Mouse (Mus musculus): Measurements from ENCODE around the gene Sec14l1. TPM values are rescaled to one million over a fixed set of nuclear protein-coding genes. Genes with fewer than 3 reads are reported as not detected.

Gene Sec14l1
- polyA plus RNA-seq, 1 experiment from 2014 or later, result 67.2 TPM

DNA sequence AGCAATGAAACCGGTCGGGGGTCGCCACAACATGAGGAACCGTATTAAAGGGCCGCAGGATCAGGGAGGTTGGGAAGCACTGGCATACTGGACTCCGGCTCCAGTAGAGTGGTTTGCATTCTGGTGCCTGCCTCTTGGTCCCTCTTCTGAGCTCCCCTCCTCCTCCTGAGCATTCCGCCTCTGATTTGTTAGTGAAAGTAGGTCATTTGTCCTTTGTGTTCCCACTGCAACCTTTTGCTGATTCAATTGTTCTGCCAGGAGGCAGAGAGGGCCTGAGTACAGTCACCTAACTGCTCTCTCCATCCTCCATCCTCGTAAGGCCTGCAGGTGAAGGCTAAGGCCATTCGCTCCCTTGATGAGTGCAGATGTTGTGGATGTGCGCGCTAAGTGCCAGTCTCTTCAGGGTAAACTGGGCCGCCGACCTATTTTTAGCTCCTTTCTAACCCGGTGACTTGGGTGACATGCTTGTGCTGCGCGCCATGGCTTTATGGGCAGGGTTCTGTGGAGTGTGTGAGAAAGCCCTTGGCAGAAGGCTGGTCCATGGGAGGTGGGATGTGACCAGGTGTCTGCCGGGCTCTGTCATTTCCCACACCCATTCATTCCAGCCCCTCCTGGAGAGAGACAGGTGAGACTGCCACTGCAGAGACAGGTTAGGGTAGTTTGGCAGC, 8.6 kb downstream of the Sec14l1 start:
- 82% methylated on average over 17 of the region's 17 CpGs for WGBS
- Histone ChIP-seq H3K4me3 (replicated peaks) (no peak overlapping the region), H3K36me3 (replicated peaks) (no peaks in the 10 kb centered on the region; the same call in none of the 2 replicates), H3K9me3 (no peaks in the 10 kb centered on the region), H3K4me2 (no peak overlapping the region), H3K27ac (0 out of 2 replicates have a peak overlapping the region, but pooled peaks have one; percentile 47), H3K4me1 (peaks cover 76% of the 10 kb centered on the region), H3K27me3 (no peaks in the 10 kb centered on the region), H3K9ac (no peak overlapping the region; the same call in none of the 2 replicates)
- ATAC-seq (ENCODE audit: low FRiP score), result no peak

DNA sequence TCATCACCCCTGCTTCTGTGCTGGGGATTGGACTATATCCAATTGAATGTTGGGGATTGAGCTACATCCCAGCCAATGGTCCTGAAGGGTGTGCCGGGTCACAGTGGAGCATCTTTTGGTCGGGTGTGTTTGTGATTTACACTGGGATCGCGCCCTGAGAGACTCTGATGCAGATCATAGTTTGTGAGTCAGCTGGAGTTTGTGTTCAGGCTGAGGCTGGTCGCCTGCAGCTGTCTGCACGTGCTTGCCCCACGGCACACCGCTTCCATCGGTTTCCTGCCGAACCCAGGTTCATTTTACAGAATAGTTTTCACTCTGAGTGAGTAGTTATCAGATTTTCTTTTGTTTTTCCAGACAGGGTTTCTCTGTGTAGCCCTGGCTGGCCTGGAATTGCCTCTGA, 9.6 kb downstream of the Sec14l1 start:
- H3K4me1 ChIP-seq, result peaks cover 73% of the 10 kb centered on the region
- ATAC-seq (ENCODE audit: low FRiP score), result no peak
- no peak overlapping the region for H3K4me2 ChIP-seq
- H3K27me3 ChIP-seq, result no peaks in the 10 kb centered on the region
- H3K36me3 ChIP-seq (replicated peaks), result no peaks in the 10 kb centered on the region; the same call in none of the 2 replicates
- H3K9me3 ChIP-seq, result no peaks in the 10 kb centered on the region
- H3K27ac ChIP-seq, result no peak overlapping the region
- no peak overlapping the region for H3K9ac ChIP-seq
- 75% methylated on average over 10 of the region's 10 CpGs for WGBS
- H3K4me3 ChIP-seq (replicated peaks), result no peak overlapping the region

DNA sequence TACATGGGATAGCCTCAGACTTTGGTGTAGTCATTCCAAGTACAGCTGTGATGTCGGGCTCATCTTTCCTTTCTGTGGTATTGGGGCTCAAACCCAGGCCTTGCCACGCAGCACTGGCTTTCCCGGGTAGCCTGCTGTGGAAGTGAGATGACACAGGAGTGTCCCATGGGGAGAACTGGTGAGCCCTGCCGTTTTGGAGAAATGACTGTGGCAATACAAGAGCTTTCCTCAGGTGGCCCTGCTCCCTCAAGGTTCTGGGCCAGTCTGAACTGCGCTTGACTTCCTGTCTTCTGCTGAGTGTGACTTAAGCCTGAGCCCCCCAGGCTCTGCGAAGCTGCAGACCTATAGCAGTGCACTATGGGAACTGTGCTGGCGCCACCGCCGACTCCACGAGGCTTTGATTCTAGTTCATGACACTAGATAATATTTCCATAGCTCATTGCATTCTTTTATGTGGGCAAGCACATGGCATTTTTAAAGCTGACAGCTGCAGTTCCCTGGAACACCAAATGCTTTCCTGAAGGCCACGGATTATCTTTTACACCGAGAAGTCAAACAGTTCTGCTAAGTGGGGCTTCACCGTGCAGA, 12.4 kb downstream of the Sec14l1 start:
- Histone ChIP-seq H3K4me2 (no peak overlapping the region), H3K36me3 (replicated peaks) (no peaks in the 10 kb centered on the region; the same call in none of the 2 replicates), H3K4me1 (peaks cover 63% of the 10 kb centered on the region), H3K9ac (no peak overlapping the region), H3K27ac (peak overlapping the region; percentile 57), H3K27me3 (no peaks in the 10 kb centered on the region), H3K4me3 (replicated peaks) (no peak overlapping the region), H3K9me3 (no peaks in the 10 kb centered on the region)
- 79% methylated on average over 13 of the region's 13 CpGs for WGBS
- ATAC-seq (ENCODE audit: low FRiP score), result no peak

DNA sequence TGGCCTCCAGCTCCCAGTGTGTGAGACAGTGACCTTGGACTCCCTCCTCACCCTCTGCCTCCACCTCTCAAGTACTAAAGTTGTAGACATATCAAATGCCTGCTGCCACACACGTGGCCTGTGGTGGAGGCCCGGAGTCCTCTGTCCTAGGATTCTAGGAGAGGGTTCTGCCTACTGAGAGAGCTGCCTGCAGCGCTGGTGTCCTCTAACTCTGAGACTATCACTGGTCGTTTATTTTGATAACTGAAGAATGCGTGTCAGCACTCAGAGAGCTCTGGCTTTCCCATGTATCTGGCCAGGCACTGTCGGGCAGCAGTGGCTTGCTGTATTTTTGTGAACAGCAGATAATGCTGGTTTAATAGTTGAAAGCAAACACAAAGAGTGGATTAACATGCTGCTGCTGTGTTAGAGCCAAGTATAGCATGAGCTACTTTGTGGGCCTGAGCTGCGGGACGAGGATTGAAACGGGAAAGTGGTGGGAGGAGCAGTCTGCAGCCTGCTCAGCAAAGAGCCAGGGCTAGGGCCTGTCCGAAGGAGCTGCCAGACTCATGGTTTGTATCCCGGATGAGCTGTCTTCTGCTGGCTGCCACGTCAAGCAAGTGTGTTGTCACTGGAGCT, 13.1 kb downstream of the Sec14l1 start:
- Histone ChIP-seq H3K9me3 (no peaks in the 10 kb centered on the region), H3K4me1 (peaks cover 59% of the 10 kb centered on the region), H3K36me3 (replicated peaks) (no peaks in the 10 kb centered on the region; the same call in none of the 2 replicates), H3K4me2 (no peak overlapping the region), H3K27me3 (no peaks in the 10 kb centered on the region), H3K9ac (no peak overlapping the region; the same call in 1 of the 2 replicates), H3K27ac (peak overlapping the region; percentile 57), H3K4me3 (replicated peaks) (no peak overlapping the region)
- no peak for ATAC-seq (ENCODE audit: low FRiP score)
- WGBS, result 36% methylated on average over 12 of the region's 12 CpGs

DNA sequence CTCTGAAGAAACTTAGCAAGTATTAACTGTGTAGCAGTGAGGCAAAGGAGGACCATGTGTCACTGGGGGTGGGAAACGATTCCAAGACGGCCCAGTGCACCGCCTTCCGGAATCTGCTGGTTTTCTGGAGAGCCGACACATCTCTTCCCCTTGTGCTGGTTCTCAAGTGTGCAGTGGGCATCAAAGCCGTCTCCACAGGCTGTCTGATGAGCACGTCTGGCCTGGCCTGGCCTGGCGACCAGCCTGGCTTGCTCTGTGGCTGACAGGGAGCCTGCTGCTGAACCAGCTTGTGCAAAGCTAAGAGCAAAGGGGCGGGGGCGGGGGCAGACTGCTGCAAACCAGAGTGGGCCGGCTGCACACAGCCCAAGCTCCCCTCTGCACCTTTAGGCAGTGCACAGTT, 14.5 kb downstream of the Sec14l1 start:
- 49% methylated on average over 11 of the region's 11 CpGs for WGBS

DNA sequence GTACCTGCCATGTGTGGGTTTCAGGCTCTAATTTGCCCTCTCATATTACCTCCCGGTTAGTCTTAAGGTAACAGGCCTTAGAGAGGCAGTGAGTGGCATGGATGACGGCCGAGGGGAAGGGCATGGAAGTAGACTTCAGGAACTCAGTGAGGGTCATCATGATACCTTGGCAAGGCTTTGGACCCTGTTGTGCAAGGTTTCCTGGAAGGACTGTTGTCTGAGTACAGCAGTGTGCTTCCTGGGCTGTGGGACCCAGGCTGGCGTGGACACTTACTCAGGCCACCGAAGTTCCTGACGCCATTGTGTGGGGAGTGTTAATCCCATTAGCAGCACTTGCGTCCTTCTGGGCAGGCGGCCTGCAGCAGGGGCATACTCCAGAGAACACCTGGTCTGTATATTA, 15.1 kb downstream of the Sec14l1 start:
- no peak for ATAC-seq (ENCODE audit: low FRiP score)

More for the DNA sequence above, 14.5 kb downstream of the Sec14l1 start:
- Histone ChIP-seq H3K9ac (no peak overlapping the region), H3K4me2 (no peak overlapping the region), H3K36me3 (replicated peaks) (no peaks in the 10 kb centered on the region; the same call in none of the 2 replicates), H3K27me3 (no peaks in the 10 kb centered on the region), H3K4me3 (replicated peaks) (no peak overlapping the region), H3K4me1 (peaks cover 47% of the 10 kb centered on the region), H3K27ac (no peak overlapping the region), H3K9me3 (no peaks in the 10 kb centered on the region)
- no peak for ATAC-seq (ENCODE audit: low FRiP score)

DNA sequence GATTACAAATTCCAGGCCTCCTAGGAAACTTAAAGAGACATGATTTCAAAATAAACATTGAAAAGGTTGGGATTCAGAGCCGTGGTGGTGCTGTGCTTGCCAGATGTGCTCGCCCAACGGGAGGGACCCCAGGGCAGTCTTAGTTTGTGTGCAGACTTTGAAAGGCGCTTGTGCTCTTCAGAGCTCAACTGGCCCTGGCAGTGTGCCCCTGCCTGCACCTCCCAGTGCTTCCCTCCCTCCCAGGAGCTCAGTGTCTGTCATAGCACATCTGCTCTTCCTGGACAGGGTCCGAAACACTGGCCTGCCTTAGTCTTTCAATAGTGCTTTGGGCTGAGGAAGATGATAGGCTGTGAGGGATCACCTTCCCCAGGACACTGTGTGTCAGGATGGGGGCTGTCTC, 15.9 kb downstream of the Sec14l1 start:
- H3K4me2 ChIP-seq, result no peak overlapping the region
- no peaks in the 10 kb centered on the region for H3K9me3 ChIP-seq
- H3K27me3 ChIP-seq, result no peaks in the 10 kb centered on the region
- H3K36me3 ChIP-seq (replicated peaks), result no peaks in the 10 kb centered on the region; the same call in 1 of the 2 replicates
- H3K9ac ChIP-seq, result no peak overlapping the region
- H3K27ac ChIP-seq, result peak overlapping the region; percentile 44
- WGBS, result 62% methylated on average over 5 of the region's 5 CpGs
- no peak for ATAC-seq (ENCODE audit: low FRiP score)
- H3K4me3 ChIP-seq (replicated peaks), result no peak overlapping the region
- H3K4me1 ChIP-seq, result peaks cover 56% of the 10 kb centered on the region

More for the DNA sequence above, 15.1 kb downstream of the Sec14l1 start:
- WGBS, result 50% methylated on average over 8 of the region's 8 CpGs
- no peak overlapping the region for H3K4me3 ChIP-seq (replicated peaks)
- no peaks in the 10 kb centered on the region for H3K27me3 ChIP-seq
- no peaks in the 10 kb centered on the region; the same call in none of the 2 replicates for H3K36me3 ChIP-seq (replicated peaks)
- no peak overlapping the region for H3K9ac ChIP-seq
- H3K4me1 ChIP-seq, result peaks cover 51% of the 10 kb centered on the region
- no peak overlapping the region for H3K27ac ChIP-seq
- no peaks in the 10 kb centered on the region for H3K9me3 ChIP-seq
- no peak overlapping the region for H3K4me2 ChIP-seq

DNA sequence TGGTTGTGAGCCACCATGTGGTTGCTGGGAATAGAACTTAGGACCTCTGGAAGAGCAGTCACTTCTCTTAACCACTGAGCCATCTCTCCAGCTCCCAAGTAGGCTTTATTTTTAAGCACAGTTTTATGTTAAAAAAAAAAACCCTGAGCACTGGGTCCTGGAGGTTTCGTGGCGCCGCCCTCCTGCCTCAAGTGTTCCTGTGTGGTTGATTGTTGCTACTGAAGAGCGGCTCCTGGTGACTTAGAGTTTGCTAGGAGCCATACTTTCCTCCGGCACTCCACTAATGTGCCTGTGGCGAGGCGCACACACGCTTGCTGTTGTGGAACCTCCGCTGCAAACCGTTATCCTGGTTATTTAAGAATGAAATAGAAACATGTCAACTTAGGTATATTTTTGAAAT, 16.5 kb downstream of the Sec14l1 start:
- no peaks in the 10 kb centered on the region for H3K9me3 ChIP-seq
- no peaks in the 10 kb centered on the region for H3K27me3 ChIP-seq
- WGBS, result 95% methylated on average over 10 of the region's 10 CpGs
- no peak overlapping the region for H3K4me3 ChIP-seq (replicated peaks)
- ATAC-seq (ENCODE audit: low FRiP score), result no peak
- no peak overlapping the region for H3K9ac ChIP-seq
- peaks cover 60% of the 10 kb centered on the region for H3K4me1 ChIP-seq
- H3K36me3 ChIP-seq (replicated peaks), result no peaks in the 10 kb centered on the region; the same call in 1 of the 2 replicates
- no peak overlapping the region for H3K27ac ChIP-seq
- no peak overlapping the region for H3K4me2 ChIP-seq

DNA sequence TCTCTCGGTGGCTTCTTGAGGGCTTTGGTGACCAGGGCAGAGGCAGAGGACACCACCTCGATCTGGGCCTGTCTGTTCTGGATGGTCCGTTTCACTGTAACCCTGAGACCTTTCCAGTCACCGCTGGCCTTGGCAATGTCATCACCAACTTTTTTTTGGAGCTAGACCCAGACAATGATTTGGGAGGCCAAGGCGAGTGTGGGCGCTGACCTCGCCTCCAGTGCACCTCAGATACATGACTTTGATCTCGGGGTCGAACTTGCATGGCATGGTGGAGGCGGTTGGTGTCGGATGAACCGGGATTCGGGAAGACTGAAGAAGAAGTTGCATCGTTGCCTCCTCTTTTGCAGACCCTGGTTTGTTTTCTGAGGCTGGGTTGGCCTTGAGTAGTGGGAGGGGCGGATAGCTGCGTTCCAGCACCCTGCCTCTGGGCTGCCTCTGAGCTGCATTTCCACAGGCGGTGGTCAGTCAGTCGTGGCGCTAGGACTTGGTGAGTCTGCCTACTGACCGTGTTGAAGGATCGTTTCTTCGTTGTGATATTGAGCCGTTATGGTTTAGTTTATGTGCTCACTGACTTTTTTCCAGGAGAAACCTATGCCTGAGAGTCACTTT, 19.9 kb downstream of the Sec14l1 start:
- H3K4me3 ChIP-seq (replicated peaks), result no peak overlapping the region
- no peak for ATAC-seq (ENCODE audit: low FRiP score)
- no peaks in the 10 kb centered on the region for H3K9me3 ChIP-seq
- 0 out of 2 replicates have a peak, but pooled peaks cover 4% of the 10 kb centered on the region for H3K36me3 ChIP-seq (replicated peaks)
- WGBS, result 60% methylated on average over 23 of the region's 23 CpGs
- H3K27me3 ChIP-seq, result no peaks in the 10 kb centered on the region
- peak overlapping the region; percentile 73; the same call in 1 of the 2 replicates for H3K27ac ChIP-seq
- 0 out of 2 replicates have a peak overlapping the region, but pooled peaks have one; percentile 29 for H3K9ac ChIP-seq
- peaks cover 32% of the 10 kb centered on the region for H3K4me1 ChIP-seq
- peak overlapping the region; percentile 35 for H3K4me2 ChIP-seq

DNA sequence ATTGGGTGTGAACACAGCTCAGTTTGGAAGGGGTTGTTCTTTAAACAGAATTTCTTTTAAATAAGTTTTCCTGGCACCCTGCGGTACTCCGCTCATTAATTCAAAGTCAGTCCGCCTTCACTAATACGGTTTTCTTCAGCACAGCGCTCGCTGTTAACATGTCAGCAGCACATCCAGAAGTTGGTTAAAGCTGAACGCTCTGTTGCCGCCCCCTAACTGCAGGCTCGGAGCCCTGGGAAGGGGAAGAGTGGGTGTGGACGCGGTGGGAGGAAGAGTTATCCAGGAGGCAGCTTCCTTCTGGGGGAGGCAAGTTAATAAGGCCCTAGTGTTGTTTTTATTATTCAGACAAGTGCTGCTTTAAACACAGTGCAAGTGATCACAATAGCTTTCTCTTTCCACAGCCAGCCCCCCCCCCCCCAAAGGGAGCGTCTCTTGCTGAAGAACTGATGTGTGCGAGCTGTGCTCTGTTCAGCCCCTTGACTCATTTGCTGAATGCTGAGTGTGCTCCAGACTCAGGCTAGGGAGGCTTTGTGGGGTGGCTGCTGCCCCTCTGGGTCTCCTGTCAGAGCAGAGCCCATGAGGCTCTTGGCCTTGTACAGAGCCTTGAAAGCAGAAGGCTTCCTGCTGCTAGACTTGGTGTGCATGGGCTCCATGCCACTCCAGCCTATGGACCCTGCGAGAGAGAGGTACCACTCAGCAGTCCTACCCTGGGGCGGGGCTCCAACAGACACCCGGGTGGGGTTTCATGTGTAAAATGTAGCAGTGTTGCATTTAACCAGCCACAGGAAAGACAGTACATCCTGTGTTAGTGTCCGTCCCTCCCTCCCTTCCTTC, 20.7 kb downstream of the Sec14l1 start:
- H3K36me3 ChIP-seq (replicated peaks), result 0 out of 2 replicates have a peak, but pooled peaks cover 4% of the 10 kb centered on the region
- H3K9me3 ChIP-seq, result no peaks in the 10 kb centered on the region
- H3K4me1 ChIP-seq, result peaks cover 24% of the 10 kb centered on the region
- 21% methylated on average over 17 of the region's 17 CpGs for WGBS
- peak overlapping the region; percentile 35 for H3K4me2 ChIP-seq
- peak; percentile 23; the same call in 1 of the 2 replicates for ATAC-seq (ENCODE audit: low FRiP score)
- peak overlapping the region; percentile 29; the same call in 1 of the 2 replicates for H3K9ac ChIP-seq
- H3K4me3 ChIP-seq (replicated peaks), result no peak overlapping the region
- H3K27ac ChIP-seq, result peak overlapping the region; percentile 73
- H3K27me3 ChIP-seq, result no peaks in the 10 kb centered on the region

DNA sequence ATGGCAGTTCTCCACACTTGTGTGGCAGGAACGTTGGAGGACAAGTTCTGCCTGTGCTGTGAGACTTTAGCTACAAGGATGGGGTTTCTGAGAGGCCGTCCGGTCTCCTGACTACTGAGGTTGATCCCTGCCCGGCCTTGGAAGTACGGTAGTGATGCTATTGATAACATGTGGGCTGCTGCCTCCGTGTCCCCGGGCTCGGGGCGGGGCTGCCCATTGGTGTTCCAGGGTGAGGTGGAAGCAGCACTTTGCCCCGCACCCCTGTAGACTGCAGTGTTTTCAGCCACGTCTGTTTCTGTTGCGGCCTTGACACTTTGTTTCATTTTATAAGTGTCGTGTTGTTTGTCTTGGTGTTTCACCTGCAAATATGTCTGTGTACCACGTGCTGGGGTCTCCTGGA, 21.9 kb downstream of the Sec14l1 start:
- no peak overlapping the region for H3K4me3 ChIP-seq (replicated peaks)
- no peak overlapping the region for H3K27ac ChIP-seq
- ATAC-seq (ENCODE audit: low FRiP score), result no peak
- H3K9ac ChIP-seq, result no peak overlapping the region
- no peaks in the 10 kb centered on the region for H3K27me3 ChIP-seq
- H3K36me3 ChIP-seq (replicated peaks), result peaks cover 8% of the 10 kb centered on the region
- H3K4me2 ChIP-seq, result no peak overlapping the region
- H3K4me1 ChIP-seq, result peaks cover 20% of the 10 kb centered on the region
- 92% methylated on average over 14 of the region's 14 CpGs for WGBS
- no peaks in the 10 kb centered on the region for H3K9me3 ChIP-seq
